Mouse (Mus musculus) small intestine, adult 2 months (tissue): ENCODE data around the gene Rfx8.
"Not testable (repeated sequence)": the region's sequence is repeated elsewhere in the genome, so short reads cannot be mapped to it uniquely, and the experiment has no call there.

ENCODE experiments used
- CTCF ChIP-seq: fragments of 200-500 bp; IDR thresholded peaks from 2 replicates; pipeline ENCODE4 v1.5.1; 2012; ENCODE audit warnings: low read depth, mild to moderate bottlenecking, control low read depth, inconsistent platforms, low read length, moderate library complexity, mixed read lengths; ENCODE audit not compliant: insufficient replicate concordance, insufficient read length; ENCODE audit errors: extremely low read depth
- POLR2A ChIP-seq: fragments of 200-500 bp; IDR thresholded peaks from 2 replicates; pipeline ENCODE4 v1.6.1; 2012; ENCODE audit warnings: low read depth, mild to moderate bottlenecking, control low read depth, inconsistent platforms, low read length, moderate library complexity

DNA sequence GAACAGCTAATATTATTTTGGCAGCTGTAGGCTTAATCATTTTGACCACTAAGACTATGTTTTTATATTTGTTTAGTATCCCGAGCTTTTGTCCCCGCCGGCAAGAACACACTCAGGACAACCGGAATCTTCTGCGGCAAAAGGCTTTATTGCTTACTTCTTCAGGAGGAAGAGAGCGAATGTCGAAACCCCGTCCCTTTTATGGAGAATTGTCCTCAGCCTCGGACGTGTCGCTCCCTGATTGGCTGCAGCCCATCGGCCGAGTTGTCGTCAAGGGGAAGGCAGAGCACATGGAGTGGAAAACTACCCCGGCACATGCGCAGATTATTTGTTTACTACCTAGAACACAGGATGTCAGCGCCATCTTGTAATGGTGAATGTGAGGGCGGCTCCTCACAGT, 65.9 kb downstream of the Rfx8 start:
- not testable (repeated sequence) for TF ChIP-seq CTCF, POLR2A
